ENCODE assay signal across 9 mouse cellular contexts in the genomic region with DNA sequence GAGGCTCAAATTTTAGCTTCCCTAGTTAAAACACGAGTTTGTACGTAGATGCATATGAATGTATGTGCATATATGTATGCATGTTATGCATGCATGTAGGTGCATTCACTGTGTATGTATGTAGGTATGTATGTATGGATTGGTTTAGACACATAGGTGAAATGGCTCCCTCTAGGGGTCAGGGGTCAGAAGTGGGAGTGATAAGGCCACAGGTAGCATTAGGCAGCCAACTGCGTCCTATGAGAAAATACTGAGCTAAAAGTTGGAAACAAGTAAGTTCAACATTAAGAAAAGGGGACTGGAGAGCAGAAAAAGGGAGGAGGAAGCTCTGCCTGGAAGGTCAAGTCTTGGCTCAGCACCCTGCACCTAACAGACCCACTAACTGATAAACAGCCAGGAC. TPM values are rescaled to one million over a fixed set of nuclear protein-coding genes. Genes with fewer than 3 reads are reported as not detected.
DNase-seq lines count a peak whose midpoint lies in the region; ATAC-seq lines count a peak whose summit lies in the region.
"Had no signal": no experiment of that assay in that cellular context is flagged by ENCODE, and none has a peak within 500 bp of the region (broad histone marks: within the 10 kb centered on the region; RNA-seq: fewer than 3 reads in every experiment).

No protein-coding gene starts in this region.

- no peaks in the 10 kb centered on the region for H3K4me1 ChIP-seq in hindbrain, embryonic 13.5 days (replicated peaks)
- H3K4me1 ChIP-seq: midbrain, embryonic 12.5 days had no signal

- H3K27ac ChIP-seq in hindbrain, embryonic 13.5 days = no peak overlapping the region
- H3K27ac ChIP-seq: midbrain, embryonic 12.5 days had no signal

- no peak overlapping the region for H3K4me2 ChIP-seq in hindbrain, embryonic 13.5 days
- H3K4me2 ChIP-seq: midbrain, embryonic 12.5 days had no signal

- 91% methylated on average over 3 of the region's 3 CpGs for WGBS in hindbrain, embryonic 13.5 days

- ATAC-seq in monocyte, adult 5-6 weeks (replicated peaks; ENCODE audit: insufficient number of reproducible peaks, low FRiP score, low TSS enrichment, poor library complexity, severe bottlenecking) = no peak
- ATAC-seq in hindbrain, embryonic 13.5 days (ENCODE audit: low FRiP score) = no peak

- no peak overlapping the region for H3K4me3 ChIP-seq in hindbrain, embryonic 13.5 days
- H3K4me3 ChIP-seq: midbrain, embryonic 12.5 days had no signal

- peak; percentile 47 for DNase-seq in embryo, embryonic 10 days (ENCODE audit: low spot score)
- no peak for DNase-seq in embryo, embryonic 9.5 days (ENCODE audit: extremely low spot score)
- peak; percentile 51 for DNase-seq in A20 (ENCODE audit: low read depth, low spot score)
- peak; percentile 43 for DNase-seq in brain, adult 2 months (ENCODE audit: low read depth, low spot score)
- DNase-seq in naive thymus-derived CD4-positive, alpha-beta T cell, adult 2 months (ENCODE audit: low read depth) = peak; percentile 82
- no peak for DNase-seq in frontal cortex, postnatal 14 days (ENCODE audit: low spot score in 2 of 2)

- H3K27me3 ChIP-seq in hindbrain, embryonic 13.5 days = no peaks in the 10 kb centered on the region
- H3K27me3 ChIP-seq: midbrain, embryonic 12.5 days had no signal

- H3K36me3 ChIP-seq in hindbrain, embryonic 13.5 days = peaks cover 49% of the 10 kb centered on the region

- no peaks in the 10 kb centered on the region for H3K9me3 ChIP-seq in hindbrain, embryonic 13.5 days
- H3K9me3 ChIP-seq: midbrain, embryonic 12.5 days had no signal

- H3K9ac ChIP-seq in hindbrain, embryonic 13.5 days = no peak overlapping the region
- H3K9ac ChIP-seq: midbrain, embryonic 12.5 days had no signal

RNA-seq across cellular contexts. Expression of gene Kdsr, which starts 21.4 kb away (rescaled TPM):
- 16.3 to 26.0 TPM (median 25.0 TPM) in 3 replicates for total RNA-seq in monocyte, adult 5-6 weeks (2017)
- 14.5 and 14.9 TPM in 2 replicates for polyA plus RNA-seq in hindbrain, embryonic 13.5 days (2015; fragmentation: Nextera tagmentation; extraction: Ambion mirVana)

RNA-seq across cellular contexts. Expression of gene Bcl2, which starts 24.0 kb away (rescaled TPM):
- total RNA-seq in monocyte, adult 5-6 weeks (2017) = 64.9 to 109 TPM (median 65.0 TPM) in 3 replicates
- 15.1 TPM in 2 replicates for polyA plus RNA-seq in hindbrain, embryonic 13.5 days (2015; fragmentation: Nextera tagmentation; extraction: Ambion mirVana)

RNA-seq across cellular contexts. Expression of gene Vps4b, which starts 58.4 kb away (rescaled TPM):
- total RNA-seq in monocyte, adult 5-6 weeks (2017) = 173 to 207 TPM (median 181 TPM) in 3 replicates
- 39.2 and 40.6 TPM in 2 replicates for polyA plus RNA-seq in hindbrain, embryonic 13.5 days (2015; fragmentation: Nextera tagmentation; extraction: Ambion mirVana)

Comparison
In these comparisons a context has a peak if more than half of its experiments do, and no peak if none do; other contexts are left out.
1. DNase-seq: peak in embryo, embryonic 10 days (single experiment), A20 (single experiment), brain, adult 2 months (single experiment) and naive thymus-derived CD4-positive, alpha-beta T cell, adult 2 months (single experiment); none in embryo, embryonic 9.5 days (single experiment) and frontal cortex, postnatal 14 days (0 of 2).